Mouse (Mus musculus) liver, embryonic 12.5 days (tissue): ENCODE data around the gene Rab11fip4. TPM values are rescaled to one million over a fixed set of nuclear protein-coding genes. Genes with fewer than 3 reads are reported as not detected.
A peak's percentile ranks its signal among the peaks of the same experiment; 100 is the strongest.

Experiments
- ATAC-seq: fragments of 200-750 bp; cut with Nextera tagmentation; 2 replicates; pipeline ENCODE4 v1.8.0; 2017; ENCODE audit warnings: moderate number of reproducible peaks, mild to moderate bottlenecking, moderate library complexity
- H3K27ac ChIP-seq: fragments of 300-500 bp; sonication (generic); 2 replicates; pipeline ENCODE4 v1.5.1; 2016; ENCODE audit warnings: mild to moderate bottlenecking
- H3K27me3 ChIP-seq: fragments of 300-500 bp; sonication (generic); replicated peaks from 2 replicates; pipeline ENCODE4 v1.6.1; 2016; ENCODE audit warnings: mild to moderate bottlenecking, moderate library complexity
- H3K36me3 ChIP-seq: fragments of 300-500 bp; sonication (generic); 2 replicates; pipeline ENCODE4 v1.6.1; 2016; ENCODE audit warnings: mild to moderate bottlenecking, moderate library complexity
- H3K4me1 ChIP-seq: fragments of 300-500 bp; sonication (generic); 2 replicates; pipeline ENCODE4 v1.6.1; 2016
- H3K4me2 ChIP-seq: fragments of 300-500 bp; sonication (generic); 2 replicates; pipeline ENCODE4 v1.6.1; 2016; ENCODE audit warnings: mild to moderate bottlenecking, moderate library complexity
- H3K4me3 ChIP-seq: fragments of 300-500 bp; sonication (generic); 2 replicates; pipeline ENCODE4 v1.5.1; 2016; ENCODE audit warnings: mild to moderate bottlenecking, moderate library complexity
- H3K9ac ChIP-seq: fragments of 300-500 bp; sonication (generic); 2 replicates; pipeline ENCODE4 v1.6.1; 2016; ENCODE audit warnings: mild to moderate bottlenecking, moderate library complexity
- H3K9me3 ChIP-seq: fragments of 300-500 bp; sonication (generic); replicated peaks from 2 replicates; pipeline ENCODE4 v1.6.1; 2016; ENCODE audit warnings: mild to moderate bottlenecking, moderate library complexity
- WGBS: fragments of 180-500 bp; shearing (Covaris S2); methylation state at CpG from one replicate; pipeline ENCODE4 v1.1.7; 2016; ENCODE audit not compliant: insufficient replicate concordance; 5-methylcytosine and 5-hydroxymethylcytosine counted together
- polyA plus RNA-seq: library from polyadenylated mRNA; unstranded; fragments of >200 nt; fragmentation: Nextera tagmentation; extraction: Ambion mirVana; gene quantifications from 2 replicates; pipeline ENCODE4 v1.2.1, GENCODE M21; 2016

The Rab11fip4 gene
- 1.1 and 1.5 TPM in 2 replicates for polyA plus RNA-seq

GRCm38 (mm10) chr11:79590664-79591590, at the start of gene Rab11fip4:
Gene Rab11fip4, plus strand, starts transcription at chr11:79591212.
- H3K4me2 ChIP-seq: peak within 1 kb of the TSS; percentile 67
- H3K27me3 ChIP-seq: peaks cover 94% of the 10 kb centered on the region
- no peaks in the 10 kb centered on the region for H3K36me3 ChIP-seq
- WGBS: 2% methylated on average over 83 of the region's 98 CpGs
- H3K4me1 ChIP-seq: peaks cover 12% of the 10 kb centered on the region
- 0 out of 2 replicates have a peak within 1 kb of the TSS, but pooled peaks have one; percentile 13 for H3K9ac ChIP-seq
- H3K4me3 ChIP-seq: peak within 1 kb of the TSS; percentile 55
- no peaks in the 10 kb centered on the region for H3K9me3 ChIP-seq
- no peak within 1 kb of the TSS for H3K27ac ChIP-seq
- no peak for ATAC-seq

DNA sequence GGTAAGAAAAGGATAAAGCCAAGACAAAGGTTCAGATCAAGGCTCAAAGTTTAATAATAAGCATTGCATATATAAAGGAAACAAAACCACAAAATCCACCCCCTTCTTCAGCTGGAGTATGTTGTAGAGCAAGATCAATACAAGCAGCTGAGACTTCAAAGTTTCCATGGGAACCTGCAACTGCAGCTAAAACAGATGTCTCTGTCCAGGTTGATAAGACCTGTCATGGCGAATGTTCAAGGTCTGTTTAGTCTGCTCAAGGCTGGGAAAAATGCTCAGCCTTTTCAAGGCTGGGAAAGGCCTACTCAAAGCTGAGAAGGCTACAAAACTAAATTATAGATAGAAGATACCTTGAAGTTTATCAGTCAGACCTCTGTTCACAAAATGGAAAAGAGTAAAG, 38.4 kb upstream of the Rab11fip4 start:
- H3K36me3 ChIP-seq: peaks cover 62% of the 10 kb centered on the region
- H3K9me3 ChIP-seq: no peaks in the 10 kb centered on the region
- H3K4me1 ChIP-seq: peaks cover 15% of the 10 kb centered on the region
- H3K4me3 ChIP-seq: no peak overlapping the region
- H3K4me2 ChIP-seq: no peak overlapping the region
- no peak overlapping the region for H3K27ac ChIP-seq
- 11% methylated on average over 1 of the region's 1 CpGs for WGBS
- no peaks in the 10 kb centered on the region for H3K27me3 ChIP-seq
- no peak overlapping the region for H3K9ac ChIP-seq
- peak; percentile 59; the same call in 1 of the 2 replicates for ATAC-seq

- 74% methylated on average over 4 of the region's 4 CpGs for WGBS
These were observed 30.5 kb upstream of the Rab11fip4 start for GRCm38 (mm10) chr11:79560536-79560935.

GRCm38 (mm10) chr11:79563493-79563892, 27.5 kb upstream of the Rab11fip4 start:
- H3K27ac ChIP-seq: no peak overlapping the region
- ATAC-seq: no peak
- H3K4me2 ChIP-seq: no peak overlapping the region
- peaks cover 55% of the 10 kb centered on the region for H3K36me3 ChIP-seq
- H3K4me1 ChIP-seq: no peaks in the 10 kb centered on the region
- 80% methylated on average over 7 of the region's 7 CpGs for WGBS
- no peaks in the 10 kb centered on the region for H3K27me3 ChIP-seq
- H3K9me3 ChIP-seq: no peaks in the 10 kb centered on the region
- H3K9ac ChIP-seq: no peak overlapping the region
- no peak overlapping the region for H3K4me3 ChIP-seq

More at GRCm38 (mm10) chr11:79560536-79560935, 30.5 kb upstream of the Rab11fip4 start:
- no peak overlapping the region for H3K4me2 ChIP-seq
- H3K27me3 ChIP-seq: no peaks in the 10 kb centered on the region
- peaks cover 49% of the 10 kb centered on the region for H3K36me3 ChIP-seq
- no peaks in the 10 kb centered on the region for H3K9me3 ChIP-seq
- H3K4me1 ChIP-seq: no peaks in the 10 kb centered on the region
- H3K27ac ChIP-seq: no peak overlapping the region
- H3K4me3 ChIP-seq: no peak overlapping the region
- ATAC-seq: no peak
- H3K9ac ChIP-seq: no peak overlapping the region

DNA sequence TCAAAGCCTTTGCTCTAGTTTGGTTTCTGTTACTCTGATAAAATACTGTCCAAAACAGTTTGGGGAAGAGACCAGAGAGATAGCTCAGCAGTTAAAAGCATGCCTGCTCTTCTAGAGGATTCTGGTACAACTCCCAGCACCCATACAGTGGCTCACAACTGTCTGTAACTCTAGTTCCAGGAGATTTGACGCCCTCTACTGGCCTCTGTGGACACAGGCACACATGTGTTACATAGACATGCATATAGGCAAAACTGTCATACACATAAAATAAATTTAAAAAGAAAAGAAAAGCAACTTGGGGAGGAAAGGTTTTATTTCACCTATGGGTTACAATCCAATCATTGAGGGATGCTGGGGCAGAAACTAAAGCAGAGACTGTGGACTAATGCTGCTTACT, 24.1 kb upstream of the Rab11fip4 start:
- WGBS: 44% methylated on average over 1 of the region's 1 CpGs
- ATAC-seq: no peak

DNA sequence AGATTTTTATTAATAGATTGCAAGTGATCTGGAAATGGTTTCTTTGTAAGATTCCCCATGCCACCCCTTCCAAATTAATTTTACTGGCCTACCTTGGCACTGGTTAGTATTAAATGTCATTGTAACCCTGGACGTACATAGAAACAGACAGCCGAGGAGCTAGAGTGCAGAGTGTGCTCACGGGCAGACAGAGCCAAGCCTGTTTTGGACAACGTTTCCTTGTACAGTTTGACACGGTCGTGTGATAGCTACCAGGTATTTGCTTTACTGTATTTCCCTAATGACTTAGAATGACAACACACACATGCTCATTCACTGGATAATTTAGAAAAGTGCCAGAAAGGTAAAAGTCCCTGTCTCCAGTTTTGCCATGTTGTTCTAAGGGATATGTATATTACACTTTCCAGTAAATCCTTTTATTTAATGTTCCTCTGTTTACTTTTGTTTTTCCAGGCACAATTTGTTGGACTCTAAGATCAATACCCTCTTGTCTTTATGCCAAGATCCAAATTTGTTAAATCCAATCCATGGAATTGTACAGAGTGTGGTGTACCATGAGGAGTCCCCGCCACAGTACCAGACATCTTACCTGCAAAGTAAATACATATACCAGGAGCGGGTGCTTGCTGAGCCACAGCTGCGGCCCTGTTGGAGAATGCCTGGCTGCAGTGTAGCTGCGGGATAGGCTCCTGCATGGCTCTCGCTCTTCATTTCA, 22.7 kb upstream of the Rab11fip4 start:
- no peak overlapping the region for H3K4me2 ChIP-seq
- no peak for ATAC-seq
- peaks cover 61% of the 10 kb centered on the region for H3K36me3 ChIP-seq
- H3K27me3 ChIP-seq: no peaks in the 10 kb centered on the region
- 83% methylated on average over 11 of the region's 11 CpGs for WGBS
- no peak overlapping the region for H3K4me3 ChIP-seq
- H3K9ac ChIP-seq: no peak overlapping the region
- no peaks in the 10 kb centered on the region for H3K9me3 ChIP-seq
- H3K27ac ChIP-seq: no peak overlapping the region
- no peaks in the 10 kb centered on the region for H3K4me1 ChIP-seq

More for the DNA sequence above, 24.1 kb upstream of the Rab11fip4 start:
- Histone ChIP-seq H3K27me3 (no peaks in the 10 kb centered on the region), H3K27ac (no peak overlapping the region), H3K4me3 (no peak overlapping the region), H3K4me2 (no peak overlapping the region), H3K9ac (no peak overlapping the region), H3K9me3 (no peaks in the 10 kb centered on the region), H3K36me3 (peaks cover 62% of the 10 kb centered on the region), H3K4me1 (no peaks in the 10 kb centered on the region)

DNA sequence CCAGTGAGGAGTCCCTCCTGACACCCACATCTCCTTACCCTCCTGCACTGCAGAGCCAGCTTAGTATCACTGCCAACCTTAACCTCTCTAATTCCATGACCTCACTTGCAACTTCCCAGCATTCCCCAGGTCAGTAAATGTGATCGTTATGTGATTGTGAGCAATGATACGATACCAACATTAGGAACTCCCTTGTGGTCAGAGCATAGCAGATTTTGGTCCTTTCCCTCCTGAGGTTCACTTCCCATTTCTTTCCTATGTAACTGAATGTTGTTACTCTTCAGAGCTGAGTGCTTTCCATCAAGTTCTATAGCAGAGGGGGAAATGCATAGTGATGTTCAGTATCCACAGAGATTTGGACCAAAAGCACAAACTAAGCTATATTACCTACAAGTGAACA, 20.7 kb upstream of the Rab11fip4 start:
- 84% methylated on average over 2 of the region's 2 CpGs for WGBS
- H3K27me3 ChIP-seq: no peaks in the 10 kb centered on the region
- H3K36me3 ChIP-seq: peaks cover 54% of the 10 kb centered on the region
- H3K9me3 ChIP-seq: no peaks in the 10 kb centered on the region
- H3K27ac ChIP-seq: no peak overlapping the region
- no peaks in the 10 kb centered on the region for H3K4me1 ChIP-seq
- no peak overlapping the region for H3K4me2 ChIP-seq
- no peak overlapping the region for H3K9ac ChIP-seq
- no peak for ATAC-seq
- no peak overlapping the region for H3K4me3 ChIP-seq

DNA sequence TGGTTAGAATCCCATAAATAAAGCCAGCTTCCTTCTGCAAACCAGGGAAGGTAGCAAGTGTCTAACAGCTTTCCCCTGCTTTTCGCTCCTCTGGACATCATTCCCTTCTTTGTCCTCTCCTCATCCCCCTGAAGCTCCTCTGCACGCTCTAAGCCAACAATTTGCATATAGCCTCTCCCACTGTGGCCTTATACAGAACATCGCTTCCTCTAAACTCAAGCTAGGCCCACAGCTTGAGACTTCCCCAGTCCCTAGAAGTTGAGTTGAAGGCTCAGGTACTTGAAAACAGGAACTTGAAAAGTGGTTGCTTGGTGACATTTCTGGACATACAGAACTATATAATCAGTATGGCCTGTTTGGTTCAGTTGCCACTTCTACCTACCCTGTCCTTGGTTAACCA, 17.2 kb upstream of the Rab11fip4 start:
- ATAC-seq: no peak
- no peak overlapping the region for H3K4me3 ChIP-seq
- peaks cover 8% of the 10 kb centered on the region; the same call in 1 of the 2 replicates for H3K4me1 ChIP-seq
- H3K36me3 ChIP-seq: peaks cover 38% of the 10 kb centered on the region
- no peak overlapping the region for H3K27ac ChIP-seq
- no peak overlapping the region for H3K9ac ChIP-seq
- no peak overlapping the region for H3K4me2 ChIP-seq
- no peaks in the 10 kb centered on the region for H3K27me3 ChIP-seq
- H3K9me3 ChIP-seq: no peaks in the 10 kb centered on the region
- WGBS: 71% methylated on average over 3 of the region's 3 CpGs

GRCm38 (mm10) chr11:79575383-79576073, 15.5 kb upstream of the Rab11fip4 start:
- Histone ChIP-seq H3K36me3 (peaks cover 24% of the 10 kb centered on the region), H3K27ac (no peak overlapping the region), H3K4me2 (no peak overlapping the region), H3K4me1 (peaks cover 14% of the 10 kb centered on the region), H3K4me3 (no peak overlapping the region), H3K9ac (no peak overlapping the region), H3K27me3 (no peaks in the 10 kb centered on the region), H3K9me3 (no peaks in the 10 kb centered on the region)
- 81% methylated on average over 14 of the region's 14 CpGs for WGBS
- no peak for ATAC-seq

- H3K4me3 ChIP-seq: no peak overlapping the region
- no peaks in the 10 kb centered on the region for H3K9me3 ChIP-seq
- no peak overlapping the region for H3K27ac ChIP-seq
- H3K36me3 ChIP-seq: peaks cover 11% of the 10 kb centered on the region
- no peaks in the 10 kb centered on the region for H3K27me3 ChIP-seq
- peaks cover 15% of the 10 kb centered on the region for H3K4me1 ChIP-seq
- 33% methylated on average over 5 of the region's 5 CpGs for WGBS
- no peak for ATAC-seq
- H3K4me2 ChIP-seq: no peak overlapping the region
- H3K9ac ChIP-seq: no peak overlapping the region
These were observed 13.3 kb upstream of the Rab11fip4 start for GRCm38 (mm10) chr11:79577741-79578140.

DNA sequence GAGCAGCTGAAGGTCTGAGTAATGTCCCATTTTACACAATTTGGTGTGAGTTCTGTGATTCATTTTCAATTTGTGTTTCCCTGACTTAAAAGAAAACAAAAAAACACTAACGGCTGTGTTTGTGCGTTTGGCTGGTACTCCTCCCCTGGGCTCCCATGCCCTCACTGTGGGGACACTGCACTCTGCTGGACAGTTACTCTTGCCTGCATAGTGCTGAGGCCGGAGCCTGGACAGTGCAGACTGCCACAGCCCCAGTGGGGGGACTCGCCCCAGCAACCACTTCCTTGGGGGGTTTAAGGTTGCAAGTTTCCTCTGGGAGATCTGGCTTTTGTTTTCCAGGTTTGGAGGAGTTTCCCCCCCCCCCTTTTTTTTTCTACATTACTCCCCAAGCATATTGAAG, 10.4 kb upstream of the Rab11fip4 start:
- no peak for ATAC-seq
- Histone ChIP-seq H3K4me1 (peaks cover 15% of the 10 kb centered on the region), H3K9ac (no peak overlapping the region), H3K4me3 (no peak overlapping the region), H3K9me3 (no peaks in the 10 kb centered on the region), H3K27me3 (0 out of 2 replicates have a peak, but pooled peaks cover 3% of the 10 kb centered on the region), H3K4me2 (no peak overlapping the region), H3K27ac (no peak overlapping the region), H3K36me3 (peaks cover 9% of the 10 kb centered on the region)
- 46% methylated on average over 4 of the region's 4 CpGs for WGBS
